Mouse (Mus musculus) gastrocnemius, adult 2 months (tissue): Measurements from ENCODE around the gene Nelfb. TPM values are rescaled to one million over a fixed set of nuclear protein-coding genes. Genes with fewer than 3 reads are reported as not detected.
"Not testable (repeated sequence)": the region's sequence is repeated elsewhere in the genome, so short reads cannot be mapped to it uniquely, and the experiment has no call there.

Experiments
- DNase-seq: peaks from one replicate; pipeline ENCODE4 v3.0.0; 2022
- H3K27ac ChIP-seq: fragments of 200-600 bp; 2 replicates; pipeline ENCODE4 v1.8.1; 2022; ENCODE audit warnings: mild to moderate bottlenecking
- H3K4me3 ChIP-seq: fragments of 200-600 bp; 2 replicates; pipeline ENCODE4 v1.8.1; 2022; ENCODE audit warnings: mild to moderate bottlenecking, moderate library complexity
- CTCF ChIP-seq: fragments of 200-600 bp; IDR thresholded peaks from 2 replicates; pipeline ENCODE4 v1.8.1; 2022; ENCODE audit warnings: antibody characterized with exemption, mild to moderate bottlenecking, moderate library complexity
- intact Hi-C: fragments of 180-260 bp; cut with DNase I; formaldehyde crosslinking; loops from one replicate; pipeline ENCODE4 v1.15.1; 2025
- long read RNA-seq, 2 experiments: library from polyadenylated mRNA; stranded (forward); transcript quantifications; one replicate each; pipeline ENCODE4 v2.0.0; 2021
- total RNA-seq, 2 experiments: library from RNA; stranded (reverse); gene quantifications; 2 replicates each; pipeline ENCODE4 v1.2.3; 2021

The Nelfb gene
- total RNA-seq = 10 to 100 TPM; 22.3 to 23.1 TPM
- long read RNA-seq, experiment 1, transcript Nelfb-201 (13 exons, 2,637 nt) = major isoform, 77 of 88 reads
- long read RNA-seq, experiment 1, partial matches to known transcripts = 0 of 88 reads
- long read RNA-seq, experiment 1, other reads (novel, unspliced or antisense) = 11 of 88 reads
- long read RNA-seq, experiment 2, transcript Nelfb-201 (13 exons, 2,637 nt) = major isoform, 56 of 66 reads
- long read RNA-seq, experiment 2, partial matches to known transcripts = 3 of 66 reads
- long read RNA-seq, experiment 2, other reads (novel, unspliced or antisense) = 7 of 66 reads

DNA sequence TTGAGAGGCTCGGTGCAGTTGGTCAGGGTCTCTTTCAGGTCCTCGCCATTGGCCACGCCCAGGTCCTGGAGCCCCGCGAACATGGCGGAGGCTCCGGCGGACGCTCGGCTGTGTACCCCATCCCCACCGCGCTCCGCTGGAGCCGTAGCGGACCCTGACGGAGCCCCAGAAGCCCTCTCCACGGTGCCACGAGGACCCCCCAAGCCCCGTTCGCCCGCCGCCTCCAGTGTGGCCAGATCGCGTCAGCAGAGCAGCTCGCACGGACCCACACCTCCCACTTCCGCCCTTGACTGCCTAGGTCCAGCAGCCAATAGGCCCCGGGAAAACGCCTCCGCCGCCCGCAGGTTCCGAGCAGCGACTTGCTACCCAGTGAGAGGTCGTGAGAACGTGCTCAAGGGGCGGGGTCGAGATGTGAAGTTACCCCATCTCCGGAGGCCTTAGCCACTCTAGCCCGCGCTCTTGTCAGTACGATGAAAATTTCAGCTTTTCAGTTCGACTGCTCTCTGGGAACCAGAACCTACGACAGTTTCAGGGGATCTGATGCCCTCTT, at the start of gene Nelfb:
Nelfb (minus strand) TSS at position 369 of the 550 bp plus-strand sequence.
- DNase-seq = peak; percentile 93
- peak within 1 kb of the TSS; percentile 97 for H3K27ac ChIP-seq
- intact Hi-C loops = no loop called here
- no peak for TF ChIP-seq CTCF
- peak within 1 kb of the TSS; percentile 99 for H3K4me3 ChIP-seq

DNA sequence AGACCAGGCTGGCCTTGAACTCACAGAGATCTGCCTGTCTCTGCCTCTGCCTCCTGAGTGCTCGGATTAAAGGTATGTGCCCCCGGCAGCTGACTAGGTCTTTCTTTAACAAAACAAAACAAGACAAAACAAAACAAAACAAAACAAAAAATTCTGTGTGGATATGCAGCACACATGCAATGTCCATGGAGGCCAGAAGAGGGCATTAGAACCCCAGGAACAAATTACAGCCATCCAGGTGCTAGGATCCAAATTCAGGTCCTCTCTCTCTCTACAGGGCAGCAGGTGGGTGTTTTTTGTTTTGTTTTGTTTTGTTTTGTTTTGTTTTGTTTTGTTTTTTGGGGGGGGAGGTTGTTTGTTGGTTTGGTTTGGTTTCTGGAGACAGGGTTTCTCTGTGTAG, 47.6 kb upstream of the Nelfb start:
- Histone ChIP-seq H3K4me3 (no peak overlapping the region), H3K27ac (no peak overlapping the region)
- peak; percentile 65 for TF ChIP-seq CTCF
- no peak for DNase-seq
- intact Hi-C loops = loop anchor here (5.0 to 10.0 kb wide), 2 partner anchors 73 to 134 kb away; partner anchors contain the start of gene Man1b1

- DNase-seq, H3K4me3 ChIP-seq, H3K27ac ChIP-seq: not testable (repeated sequence)
- intact Hi-C loops = loop anchor here (5.0 to 10.0 kb wide), 2 partner anchors 75 to 132 kb away; partner anchors contain the start of gene Man1b1
These were observed 46.0 kb upstream of the Nelfb start for GRCm38 (mm10) chr2:25257250-25257649.

DNA sequence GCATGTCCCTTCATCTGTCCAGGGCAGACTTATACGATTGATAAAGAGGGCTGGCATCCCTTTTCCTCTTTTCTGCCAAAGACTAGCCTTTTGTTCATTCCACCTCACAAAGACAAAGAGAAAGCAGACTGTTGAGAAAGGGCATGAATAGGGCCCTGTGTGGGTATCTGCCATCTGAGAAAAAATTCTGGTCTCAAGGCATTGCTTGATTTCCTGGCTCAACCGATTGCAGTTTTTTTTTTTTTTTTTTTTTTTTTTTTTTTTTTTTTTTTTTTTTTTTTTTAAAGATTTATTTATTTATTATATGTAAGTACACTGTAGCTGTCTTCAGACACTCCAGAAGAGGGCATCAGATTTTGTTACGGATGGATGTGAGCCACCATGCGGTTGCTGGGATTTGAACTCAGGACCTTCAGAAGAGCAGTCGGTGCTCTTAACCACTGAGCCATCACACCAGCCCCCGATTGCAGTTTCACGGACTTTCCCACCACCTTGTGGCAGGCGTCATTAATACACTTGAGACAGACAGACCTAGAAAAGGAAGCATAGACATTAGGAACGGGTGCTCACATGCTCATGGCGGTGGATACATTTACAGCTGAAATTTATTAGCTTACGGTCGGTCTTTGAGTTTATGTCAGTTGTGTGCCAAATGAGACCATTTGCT, 45.3 kb upstream of the Nelfb start:
- peak; percentile 36 for TF ChIP-seq CTCF
- Histone ChIP-seq H3K27ac (peak overlapping the region; percentile 97), H3K4me3 (peak overlapping the region; percentile 86)
- intact Hi-C loops = loop anchor here (5.0 to 10.0 kb wide), 2 partner anchors 76 to 132 kb away; partner anchors contain the start of gene Man1b1
- DNase-seq = not testable (repeated sequence)

GRCm38 (mm10) chr2:25255284-25255779, 44.0 kb upstream of the Nelfb start, which contains the start of gene Tmem203:
Gene Tmem203, plus strand, starts transcription at chr2:25255439.
- TF ChIP-seq CTCF = no peak
- peak within 1 kb of the TSS; percentile 97 for H3K27ac ChIP-seq
- intact Hi-C loops = loop anchor here (1.0 to 10.0 kb wide), 4 partner anchors 27 to 131 kb away; partner anchors contain the start of gene Man1b1
- DNase-seq = peak; percentile 89
- H3K4me3 ChIP-seq = peak within 1 kb of the TSS; percentile 86

- peak; percentile 38 for TF ChIP-seq CTCF
- intact Hi-C loops = loop anchor here (10.0 kb wide), 1 partner anchor 128 kb away; no protein-coding TSS in a partner anchor
- no peak overlapping the region for H3K4me3 ChIP-seq
- no peak for DNase-seq
- H3K27ac ChIP-seq = no peak overlapping the region
These were observed 41.0 kb upstream of the Nelfb start for GRCm38 (mm10) chr2:25252331-25252730.

- intact Hi-C loops = no loop called here
- no peak for TF ChIP-seq CTCF
- DNase-seq = no peak
- Histone ChIP-seq H3K27ac (no peak within 1 kb of the TSS), H3K4me3 (no peak within 1 kb of the TSS)
These were observed 35.1 kb upstream of the Nelfb start, which contains the start of gene AL732309.1 for GRCm38 (mm10) chr2:25246183-25247072. Gene AL732309.1, minus strand, starts transcription at chr2:25246863.

- no peak for DNase-seq
- no peak for TF ChIP-seq CTCF
- intact Hi-C loops = no loop called here
- Histone ChIP-seq H3K27ac (no peak overlapping the region), H3K4me3 (no peak overlapping the region)
These were observed 32.9 kb upstream of the Nelfb start for GRCm38 (mm10) chr2:25244144-25244543.

DNA sequence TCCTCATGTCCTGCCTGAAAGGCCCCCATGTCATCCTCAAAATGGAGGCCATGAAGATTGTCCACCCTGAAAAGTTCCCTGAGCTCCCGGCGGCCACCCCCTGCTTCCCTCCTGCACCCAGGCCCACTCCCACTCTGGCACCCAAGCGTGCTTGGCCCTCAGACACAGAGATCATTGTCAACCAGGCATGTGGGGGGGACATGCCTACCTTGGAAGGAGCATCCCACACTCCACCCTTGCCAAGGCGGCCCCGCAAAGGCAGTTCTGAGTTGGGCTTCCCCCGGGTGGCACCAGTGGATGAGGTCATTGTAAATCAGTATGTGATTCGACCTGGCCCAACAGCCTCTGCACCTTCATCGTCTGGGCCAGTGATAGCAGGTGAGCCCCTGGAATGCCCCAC, 32.1 kb upstream of the Nelfb start:
- intact Hi-C loops = no loop called here

GRCm38 (mm10) chr2:25242101-25242506, 30.8 kb upstream of the Nelfb start, which contains the start of the genes Rnf208 and Cysrt1:
Gene Rnf208, plus strand, starts transcription at chr2:25242255.
Gene Cysrt1, minus strand, starts transcription at chr2:25242452.
- Histone ChIP-seq H3K4me3 (peak within 1 kb of the TSS; percentile 65), H3K27ac (peak within 1 kb of the TSS; percentile 71)
- intact Hi-C loops = no loop called here
- DNase-seq = no peak
- TF ChIP-seq CTCF = no peak

More for the DNA sequence above, 32.1 kb upstream of the Nelfb start:
- no peak for TF ChIP-seq CTCF
- H3K4me3 ChIP-seq = no peak overlapping the region
- DNase-seq = no peak
- H3K27ac ChIP-seq = no peak overlapping the region

DNA sequence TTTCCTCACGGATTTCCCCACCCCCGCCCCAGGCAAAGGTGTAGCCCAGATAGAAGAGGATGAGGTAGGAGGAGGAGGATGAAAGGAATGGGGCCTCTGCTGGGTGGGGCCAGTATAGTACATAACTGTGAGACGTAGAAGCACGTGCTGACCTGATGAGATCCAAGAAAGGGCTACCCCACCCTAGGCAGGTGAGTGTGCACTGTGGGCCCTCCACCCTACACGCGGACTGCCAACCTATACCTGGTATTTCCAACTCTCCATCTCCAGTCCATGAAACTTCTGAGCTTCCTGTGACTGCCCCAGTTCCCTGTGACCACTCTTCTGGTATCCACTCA, 30.1 kb upstream of the Nelfb start:
- peak overlapping the region; percentile 65 for H3K4me3 ChIP-seq
- DNase-seq = no peak
- intact Hi-C loops = no loop called here
- no peak overlapping the region for H3K27ac ChIP-seq
- no peak for TF ChIP-seq CTCF
